Mouse (Mus musculus) adrenal gland, adult 18-20 months (tissue): ENCODE data around the gene Ky. TPM values are rescaled to one million over a fixed set of nuclear protein-coding genes. Genes with fewer than 3 reads are reported as not detected.

Source experiments
- DNase-seq, 2 experiments: peaks; one replicate each; pipeline ENCODE4 v3.0.0; 2021 to 2022; ENCODE audit warnings: low spot score in 2 of 2
- long read RNA-seq, 2 experiments: library from polyadenylated mRNA; stranded (forward); transcript quantifications; one replicate each; pipeline ENCODE4 v2.0.0; 2021
- total RNA-seq, 2 experiments: library from RNA; stranded (reverse); gene quantifications; 1 replicate in 1 of 2; 2 replicates in 1 of 2; pipeline ENCODE4 v1.2.3; 2021

The Ky gene
- under 1 TPM; 0.27 to 0.35 TPM for total RNA-seq
- long read RNA-seq, experiment 1: 0 reads
- long read RNA-seq, experiment 2: 0 reads

- DNase-seq: peak; percentile 29
Measured at GRCm38 (mm10) chr9:102505700-102506585, at the start of gene Ky. TSS of gene Ky (plus strand) at chr9:102505750.

- DNase-seq: no peak
Measured at GRCm38 (mm10) chr9:102462251-102462650, 43.3 kb upstream of the Ky start.

GRCm38 (mm10) chr9:102465044-102465443, 40.5 kb upstream of the Ky start:
- no peak for DNase-seq

GRCm38 (mm10) chr9:102465726-102466125, 39.8 kb upstream of the Ky start:
- no peak for DNase-seq

GRCm38 (mm10) chr9:102470076-102470819, 35.3 kb upstream of the Ky start:
- DNase-seq: no peak

- peak in 1 of 2 experiments; percentile 11 for DNase-seq
Measured at GRCm38 (mm10) chr9:102477767-102478450, 27.6 kb upstream of the Ky start.

- DNase-seq: no peak
Measured at GRCm38 (mm10) chr9:102478451-102478835, 27.1 kb upstream of the Ky start.

GRCm38 (mm10) chr9:102479022-102479421, 26.5 kb upstream of the Ky start:
- peak; percentile 61 to 73 for DNase-seq

GRCm38 (mm10) chr9:102492031-102492795, 13.3 kb upstream of the Ky start:
- DNase-seq: no peak

GRCm38 (mm10) chr9:102493044-102493443, 12.5 kb upstream of the Ky start:
- peak in 1 of 2 experiments; percentile 33 for DNase-seq

- no peak for DNase-seq
Measured at GRCm38 (mm10) chr9:102493916-102494315, 11.6 kb upstream of the Ky start.

- no peak for DNase-seq
Measured at GRCm38 (mm10) chr9:102494454-102494853, 11.1 kb upstream of the Ky start.

GRCm38 (mm10) chr9:102495266-102495665, 10.3 kb upstream of the Ky start:
- DNase-seq: peak in 1 of 2 experiments; percentile 14

- no peak for DNase-seq
Measured at GRCm38 (mm10) chr9:102496481-102497041, 9.0 kb upstream of the Ky start.

- DNase-seq: peak; percentile 18 to 50
Measured at GRCm38 (mm10) chr9:102497089-102497690, 8.4 kb upstream of the Ky start.

- DNase-seq: peak; percentile 41 to 48
Measured at GRCm38 (mm10) chr9:102497833-102498430, 7.6 kb upstream of the Ky start.

- DNase-seq: no peak
Measured at GRCm38 (mm10) chr9:102498701-102499100, 6.8 kb upstream of the Ky start.

GRCm38 (mm10) chr9:102499266-102499665, 6.3 kb upstream of the Ky start:
- DNase-seq: no peak

- no peak for DNase-seq
Measured at GRCm38 (mm10) chr9:102499746-102500145, 5.8 kb upstream of the Ky start.
